Mouse (Mus musculus): Measurements from ENCODE around the gene Sppl2b. TPM values are rescaled to one million over a fixed set of nuclear protein-coding genes. Genes with fewer than 3 reads are reported as not detected.

The Sppl2b gene
- polyA plus RNA-seq, 1 experiment from 2014 or later, result 31.9 TPM

DNA sequence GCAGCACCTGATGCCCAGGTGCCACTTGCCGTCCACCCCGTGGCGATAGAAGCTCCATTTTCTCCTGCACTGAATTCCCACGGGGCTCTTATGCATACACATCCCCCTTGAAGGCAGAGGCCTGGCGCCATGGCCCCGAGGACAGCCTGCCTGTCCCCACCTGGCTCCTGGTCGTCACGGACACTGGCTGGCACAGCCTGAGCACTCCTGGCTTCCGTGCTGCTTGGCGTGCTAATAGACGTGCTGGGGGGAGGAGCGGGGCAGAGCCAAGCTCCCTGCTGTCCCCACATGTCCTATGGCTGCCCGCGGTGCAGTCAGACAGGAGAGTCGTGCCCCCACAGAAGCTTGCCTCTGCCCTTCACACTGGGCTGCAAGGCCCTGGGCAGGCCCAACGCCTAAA, 9.4 kb downstream of the Sppl2b start:
- H3K4me2 ChIP-seq (replicated peaks; ENCODE audit: low read depth, low read length), result no peak overlapping the region
- H3K9me3 ChIP-seq (ENCODE audit: control insufficient read depth, low read depth, low read length), result no peaks in the 10 kb centered on the region
- peaks cover 20% of the 10 kb centered on the region for H3K36me3 ChIP-seq (ENCODE audit: control insufficient read depth, insufficient read depth, low read length)
- no peaks in the 10 kb centered on the region for H3K27me3 ChIP-seq (ENCODE audit: control insufficient read depth, insufficient read depth, low read length)
- no peak overlapping the region for H3K9ac ChIP-seq (replicated peaks; ENCODE audit: low read depth, low read length)
- H3K4me3 ChIP-seq (ENCODE audit: low read depth, low read length), result no peak overlapping the region
- ATAC-seq (ENCODE audit: insufficient number of reproducible peaks, insufficient read depth, low FRiP score, low read depth), result no peak
- 91% methylated on average over 16 of the region's 16 CpGs for WGBS
- no peak overlapping the region for H3K27ac ChIP-seq (ENCODE audit: low read length)
- H3K4me1 ChIP-seq (ENCODE audit: control insufficient read depth, insufficient read depth, low read length), result no peaks in the 10 kb centered on the region

DNA sequence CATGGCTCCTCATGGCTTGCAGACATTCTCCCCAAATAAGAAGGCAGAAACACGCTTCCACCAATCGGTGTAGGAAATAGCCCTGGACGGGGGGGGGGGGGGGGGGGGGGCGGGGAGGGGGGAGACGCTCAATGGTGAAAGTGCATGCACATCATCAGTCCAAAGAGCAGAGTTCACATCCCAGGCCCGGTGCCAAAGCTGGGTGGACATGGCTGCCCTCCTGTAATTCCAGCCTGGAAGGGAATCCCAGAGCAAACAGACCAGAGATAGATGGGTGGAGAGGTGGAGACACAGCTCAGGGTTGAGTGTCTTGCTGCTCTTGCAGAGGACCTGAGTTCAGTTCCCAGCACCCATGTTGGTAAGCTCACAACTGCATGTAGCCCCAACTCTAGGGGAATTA, 15.9 kb downstream of the Sppl2b start:
- H3K9me3 ChIP-seq (ENCODE audit: control insufficient read depth, low read depth, low read length), result no peaks in the 10 kb centered on the region
- peaks cover 3% of the 10 kb centered on the region; the same call in 1 of the 2 replicates for H3K36me3 ChIP-seq (ENCODE audit: control insufficient read depth, insufficient read depth, low read length)
- no peaks in the 10 kb centered on the region for H3K27me3 ChIP-seq (ENCODE audit: control insufficient read depth, insufficient read depth, low read length)
- no peak for ATAC-seq (ENCODE audit: insufficient number of reproducible peaks, insufficient read depth, low FRiP score, low read depth)
- no peaks in the 10 kb centered on the region for H3K4me1 ChIP-seq (ENCODE audit: control insufficient read depth, insufficient read depth, low read length)
- H3K4me2 ChIP-seq (replicated peaks; ENCODE audit: low read depth, low read length), result no peak overlapping the region
- WGBS, result 84% methylated on average over 4 of the region's 6 CpGs
- no peak overlapping the region for H3K4me3 ChIP-seq (ENCODE audit: low read depth, low read length)
- H3K27ac ChIP-seq (ENCODE audit: low read length), result no peak overlapping the region
- no peak overlapping the region for H3K9ac ChIP-seq (replicated peaks; ENCODE audit: low read depth, low read length)

DNA sequence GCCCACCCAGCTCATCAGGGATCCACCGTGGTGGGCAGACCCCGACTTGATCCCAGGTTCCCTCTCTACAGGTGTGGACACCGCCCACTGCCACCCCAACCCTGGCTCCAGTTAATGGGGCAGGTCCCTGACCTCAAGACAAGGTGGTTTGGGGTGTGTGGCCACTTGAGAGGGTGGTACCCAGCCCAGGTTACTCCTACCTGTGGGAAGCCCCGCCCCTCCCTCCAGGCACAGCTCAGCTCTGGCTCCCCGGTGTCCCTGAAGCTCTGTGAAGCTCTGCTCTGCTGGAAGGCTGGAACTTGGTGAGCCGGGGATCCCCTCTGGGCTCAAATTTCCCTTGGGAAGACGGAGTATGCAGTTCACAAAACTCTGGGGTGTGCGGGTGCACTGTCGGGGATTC, 16.5 kb downstream of the Sppl2b start, which contains the start of gene Tmprss9:
Tmprss9 (plus strand) TSS at position 268 of the 400 bp plus-strand sequence.
- no peak within 1 kb of the TSS for H3K4me2 ChIP-seq (replicated peaks; ENCODE audit: low read depth, low read length)
- no peak within 1 kb of the TSS for H3K9ac ChIP-seq (replicated peaks; ENCODE audit: low read depth, low read length)
- no peaks in the 10 kb centered on the region for H3K27me3 ChIP-seq (ENCODE audit: control insufficient read depth, insufficient read depth, low read length)
- H3K9me3 ChIP-seq (ENCODE audit: control insufficient read depth, low read depth, low read length), result no peaks in the 10 kb centered on the region
- H3K36me3 ChIP-seq (ENCODE audit: control insufficient read depth, insufficient read depth, low read length), result peaks cover 3% of the 10 kb centered on the region; the same call in 1 of the 2 replicates
- 0 out of 2 replicates have a peak, but pooled peaks have one; percentile 34 for ATAC-seq (ENCODE audit: insufficient number of reproducible peaks, insufficient read depth, low FRiP score, low read depth)
- WGBS, result 31% methylated on average over 9 of the region's 9 CpGs
- no peaks in the 10 kb centered on the region for H3K4me1 ChIP-seq (ENCODE audit: control insufficient read depth, insufficient read depth, low read length)
- no peak within 1 kb of the TSS for H3K4me3 ChIP-seq (ENCODE audit: low read depth, low read length)
- H3K27ac ChIP-seq (ENCODE audit: low read length), result no peak within 1 kb of the TSS

DNA sequence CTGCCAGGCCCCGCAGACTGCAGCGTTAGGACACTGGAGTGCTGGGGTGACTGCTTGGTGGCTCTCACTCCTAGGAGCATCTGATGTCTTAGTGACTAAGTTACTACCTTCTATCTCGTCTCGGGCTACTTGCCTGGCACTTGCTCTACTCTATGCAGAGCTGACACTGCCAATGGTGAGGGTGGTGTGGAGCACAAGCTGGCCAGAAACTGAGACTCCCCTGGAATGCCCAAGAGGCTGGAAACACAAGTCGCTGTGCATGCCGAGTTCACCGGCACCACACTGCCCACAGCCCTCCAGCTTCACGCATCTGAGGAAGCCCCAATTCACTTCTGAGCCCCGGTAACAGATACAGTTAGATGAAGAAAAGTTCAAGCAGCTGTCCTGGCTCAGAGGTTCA, 19.0 kb downstream of the Sppl2b start:
- no peak for ATAC-seq (ENCODE audit: insufficient number of reproducible peaks, insufficient read depth, low FRiP score, low read depth)

DNA sequence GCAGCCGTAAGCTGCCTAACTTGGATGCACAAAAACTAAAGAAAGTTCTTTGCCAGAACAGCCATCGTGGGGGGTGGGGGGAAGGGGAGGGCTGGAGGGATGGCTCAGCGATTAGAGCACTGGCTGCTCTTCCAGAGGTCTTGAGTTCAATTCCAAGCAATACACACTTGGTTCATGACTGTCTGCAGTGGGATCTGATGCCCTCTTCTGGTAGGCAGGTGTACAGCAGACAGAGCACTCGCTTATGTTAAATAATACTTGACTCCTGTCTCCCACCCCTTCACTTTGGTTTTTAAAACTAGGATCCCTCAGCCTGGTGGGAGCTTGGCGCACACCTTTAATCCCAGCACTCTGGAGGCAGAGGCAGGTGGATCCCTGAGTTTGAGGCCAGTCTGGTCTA, 21.0 kb downstream of the Sppl2b start:
- Histone ChIP-seq H3K9ac (replicated peaks; ENCODE audit: low read depth, low read length) (no peak overlapping the region), H3K27ac (ENCODE audit: low read length) (no peak overlapping the region), H3K4me1 (ENCODE audit: control insufficient read depth, insufficient read depth, low read length) (no peaks in the 10 kb centered on the region), H3K4me3 (ENCODE audit: low read depth, low read length) (no peak overlapping the region), H3K9me3 (ENCODE audit: control insufficient read depth, low read depth, low read length) (no peaks in the 10 kb centered on the region), H3K4me2 (replicated peaks; ENCODE audit: low read depth, low read length) (no peak overlapping the region), H3K36me3 (ENCODE audit: control insufficient read depth, insufficient read depth, low read length) (no peaks in the 10 kb centered on the region), H3K27me3 (ENCODE audit: control insufficient read depth, insufficient read depth, low read length) (no peaks in the 10 kb centered on the region)
- 28% methylated on average over 5 of the region's 5 CpGs for WGBS
- no peak for ATAC-seq (ENCODE audit: insufficient number of reproducible peaks, insufficient read depth, low FRiP score, low read depth)

More for the DNA sequence above, 19.0 kb downstream of the Sppl2b start:
- WGBS, result 72% methylated on average over 9 of the region's 9 CpGs
- Histone ChIP-seq H3K4me1 (ENCODE audit: control insufficient read depth, insufficient read depth, low read length) (no peaks in the 10 kb centered on the region), H3K27ac (ENCODE audit: low read length) (no peak overlapping the region), H3K27me3 (ENCODE audit: control insufficient read depth, insufficient read depth, low read length) (no peaks in the 10 kb centered on the region), H3K4me3 (ENCODE audit: low read depth, low read length) (no peak overlapping the region), H3K36me3 (ENCODE audit: control insufficient read depth, insufficient read depth, low read length) (no peaks in the 10 kb centered on the region), H3K9me3 (ENCODE audit: control insufficient read depth, low read depth, low read length) (no peaks in the 10 kb centered on the region), H3K4me2 (replicated peaks; ENCODE audit: low read depth, low read length) (no peak overlapping the region), H3K9ac (replicated peaks; ENCODE audit: low read depth, low read length) (no peak overlapping the region)

DNA sequence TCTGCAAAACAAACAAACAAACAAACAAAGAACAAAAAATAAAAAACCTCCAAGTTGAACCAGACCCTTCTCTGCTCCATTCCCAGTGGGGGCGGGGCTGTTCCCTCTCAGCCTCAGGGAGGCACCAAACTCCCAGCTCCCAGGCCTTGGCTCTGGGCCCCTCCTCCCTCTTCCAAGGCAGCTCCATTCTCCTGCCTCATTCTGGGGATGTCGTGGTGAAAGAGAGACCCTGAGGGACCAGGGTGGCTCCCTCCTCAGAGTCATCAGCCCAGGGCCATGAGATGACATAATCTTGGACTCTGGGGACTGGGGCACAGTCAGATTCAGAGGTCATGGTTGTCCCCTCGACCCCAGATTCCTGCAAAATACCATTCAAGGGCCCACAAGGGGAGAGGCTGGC, 21.5 kb downstream of the Sppl2b start:
- H3K4me2 ChIP-seq (replicated peaks; ENCODE audit: low read depth, low read length), result no peak overlapping the region
- no peaks in the 10 kb centered on the region for H3K9me3 ChIP-seq (ENCODE audit: control insufficient read depth, low read depth, low read length)
- no peaks in the 10 kb centered on the region for H3K4me1 ChIP-seq (ENCODE audit: control insufficient read depth, insufficient read depth, low read length)
- H3K36me3 ChIP-seq (ENCODE audit: control insufficient read depth, insufficient read depth, low read length), result no peaks in the 10 kb centered on the region
- H3K27ac ChIP-seq (ENCODE audit: low read length), result no peak overlapping the region
- ATAC-seq (ENCODE audit: insufficient number of reproducible peaks, insufficient read depth, low FRiP score, low read depth), result no peak
- H3K27me3 ChIP-seq (ENCODE audit: control insufficient read depth, insufficient read depth, low read length), result no peaks in the 10 kb centered on the region
- 29% methylated on average over 3 of the region's 3 CpGs for WGBS
- no peak overlapping the region for H3K9ac ChIP-seq (replicated peaks; ENCODE audit: low read depth, low read length)
- H3K4me3 ChIP-seq (ENCODE audit: low read depth, low read length), result no peak overlapping the region

DNA sequence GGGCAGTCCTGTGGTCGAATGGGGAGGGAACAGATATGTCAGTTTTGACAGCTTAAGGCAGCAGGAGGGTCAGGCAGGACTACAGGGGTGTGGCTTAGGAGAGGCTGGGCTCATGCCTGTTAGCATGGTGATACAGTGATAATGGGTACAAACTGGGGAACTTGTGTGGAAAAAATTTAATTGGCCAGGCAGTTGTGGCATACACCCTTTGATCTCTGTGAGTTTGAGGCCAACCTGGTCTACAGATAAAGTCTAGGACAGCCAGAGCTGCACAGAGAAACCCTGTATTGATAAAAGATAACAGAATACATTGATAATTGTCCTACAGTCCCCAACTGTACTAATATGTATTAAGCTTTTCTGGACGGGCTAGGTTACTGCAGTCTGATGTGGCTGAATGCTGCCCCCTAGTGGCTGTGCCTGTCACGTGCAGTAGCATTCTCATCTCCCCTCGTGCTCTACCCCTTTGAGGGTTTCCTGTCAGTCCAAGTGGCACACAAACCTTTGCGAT, 25.1 kb downstream of the Sppl2b start:
- H3K4me2 ChIP-seq (replicated peaks; ENCODE audit: low read depth, low read length), result no peak overlapping the region
- no peak overlapping the region for H3K27ac ChIP-seq (ENCODE audit: low read length)
- H3K27me3 ChIP-seq (ENCODE audit: control insufficient read depth, insufficient read depth, low read length), result no peaks in the 10 kb centered on the region
- H3K9me3 ChIP-seq (ENCODE audit: control insufficient read depth, low read depth, low read length), result no peaks in the 10 kb centered on the region
- no peaks in the 10 kb centered on the region for H3K36me3 ChIP-seq (ENCODE audit: control insufficient read depth, insufficient read depth, low read length)
- peak; percentile 64; the same call in 1 of the 2 replicates for ATAC-seq (ENCODE audit: insufficient number of reproducible peaks, insufficient read depth, low FRiP score, low read depth)
- 7% methylated on average over 5 of the region's 5 CpGs for WGBS
- no peak overlapping the region for H3K4me3 ChIP-seq (ENCODE audit: low read depth, low read length)
- H3K4me1 ChIP-seq (ENCODE audit: control insufficient read depth, insufficient read depth, low read length), result no peaks in the 10 kb centered on the region
- H3K9ac ChIP-seq (replicated peaks; ENCODE audit: low read depth, low read length), result no peak overlapping the region

DNA sequence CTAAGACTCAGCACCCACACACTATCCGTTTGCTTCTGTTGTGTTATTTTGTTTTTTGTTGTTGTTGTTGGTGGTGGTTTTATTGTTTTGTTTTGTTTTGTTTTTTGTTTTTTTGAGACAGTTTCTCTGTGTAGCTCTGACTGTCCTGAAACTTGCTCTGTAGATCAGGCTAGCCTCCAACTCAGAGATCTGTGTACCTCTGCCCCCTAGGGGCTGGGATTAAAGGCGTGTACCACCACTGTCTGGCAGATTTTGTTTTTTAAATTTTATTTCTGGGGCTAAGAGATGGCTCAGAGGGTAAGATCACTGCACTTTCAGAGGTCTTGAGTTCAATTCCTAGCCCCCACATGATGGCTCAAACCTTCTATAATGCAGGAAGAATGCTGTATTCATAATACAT, 25.8 kb downstream of the Sppl2b start:
- WGBS, result 78% methylated on average over 2 of the region's 2 CpGs
- Histone ChIP-seq H3K27me3 (ENCODE audit: control insufficient read depth, insufficient read depth, low read length) (no peaks in the 10 kb centered on the region), H3K9me3 (ENCODE audit: control insufficient read depth, low read depth, low read length) (no peaks in the 10 kb centered on the region), H3K27ac (ENCODE audit: low read length) (no peak overlapping the region), H3K36me3 (ENCODE audit: control insufficient read depth, insufficient read depth, low read length) (no peaks in the 10 kb centered on the region), H3K4me3 (ENCODE audit: low read depth, low read length) (no peak overlapping the region), H3K4me2 (replicated peaks; ENCODE audit: low read depth, low read length) (no peak overlapping the region), H3K4me1 (ENCODE audit: control insufficient read depth, insufficient read depth, low read length) (no peaks in the 10 kb centered on the region), H3K9ac (replicated peaks; ENCODE audit: low read depth, low read length) (no peak overlapping the region)
- no peak for ATAC-seq (ENCODE audit: insufficient number of reproducible peaks, insufficient read depth, low FRiP score, low read depth)

DNA sequence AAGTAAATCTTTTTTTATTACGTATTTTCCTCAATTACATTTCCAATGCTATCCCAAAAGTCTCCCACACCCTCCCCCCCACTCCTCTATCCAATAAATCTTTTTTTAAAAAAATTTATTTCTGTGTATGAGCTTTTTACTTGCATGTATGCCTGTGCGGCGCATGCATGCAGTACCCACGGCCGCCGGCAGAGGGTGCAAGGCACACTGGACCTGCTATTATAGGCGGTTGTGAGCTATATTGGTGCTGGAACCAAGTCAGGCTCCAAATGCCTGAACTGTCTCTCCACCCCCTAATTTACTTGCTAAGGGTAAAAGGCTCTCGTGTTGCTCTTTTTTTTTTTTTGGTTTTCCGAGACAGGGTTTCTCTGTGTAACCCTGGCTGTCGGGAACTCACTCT, 26.2 kb downstream of the Sppl2b start:
- Histone ChIP-seq H3K27ac (ENCODE audit: low read length) (no peak overlapping the region), H3K36me3 (ENCODE audit: control insufficient read depth, insufficient read depth, low read length) (no peaks in the 10 kb centered on the region), H3K4me3 (ENCODE audit: low read depth, low read length) (no peak overlapping the region), H3K4me1 (ENCODE audit: control insufficient read depth, insufficient read depth, low read length) (no peaks in the 10 kb centered on the region), H3K9ac (replicated peaks; ENCODE audit: low read depth, low read length) (no peak overlapping the region), H3K9me3 (ENCODE audit: control insufficient read depth, low read depth, low read length) (no peaks in the 10 kb centered on the region), H3K27me3 (ENCODE audit: control insufficient read depth, insufficient read depth, low read length) (no peaks in the 10 kb centered on the region), H3K4me2 (replicated peaks; ENCODE audit: low read depth, low read length) (no peak overlapping the region)
- 23% methylated on average over 10 of the region's 10 CpGs for WGBS
- ATAC-seq (ENCODE audit: insufficient number of reproducible peaks, insufficient read depth, low FRiP score, low read depth), result no peak

Data from stomach, embryonic 14.5 days (tissue).